ENCODE assay signal across 11 mouse cellular contexts in genomic region chr1:186627451-186627995, GRCm38 (mm10).
A peak's percentile ranks its signal among the peaks of the same experiment; 100 is the strongest.
DNase-seq lines count a peak whose midpoint lies in the region; ATAC-seq and TF ChIP-seq lines count a peak whose summit lies in the region.
"Had no signal": no experiment of that assay in that cellular context is flagged by ENCODE, and none has a peak within 500 bp of the region (broad histone marks: within the 10 kb centered on the region; RNA-seq: fewer than 3 reads in every experiment).

No protein-coding gene starts in this region.

- no peak for TF ChIP-seq CTCF in kidney, adult 2 months (conservative IDR thresholded peaks at IDR 0.05; ENCODE audit: insufficient read depth, insufficient read length, low read depth, low read length)

- no peaks in the 10 kb centered on the region for H3K36me3 ChIP-seq in kidney, adult 2 months (ENCODE audit: control insufficient read depth, insufficient read depth, low read length)
- H3K36me3 ChIP-seq in kidney, embryonic 14.5 days (ENCODE audit: control insufficient read depth, insufficient read depth, low read length), result no peaks in the 10 kb centered on the region; the same call in 1 of the 2 replicates
- H3K36me3 ChIP-seq in intestine, embryonic 16.5 days (ENCODE audit: control insufficient read depth, insufficient read depth, low read length), result no peaks in the 10 kb centered on the region
- H3K36me3 ChIP-seq: neural tube, embryonic 12.5 days had no signal

- no peak overlapping the region for H3K27ac ChIP-seq in kidney, adult 2 months (ENCODE audit: insufficient read depth, low read depth, low read length)
- no peak overlapping the region for H3K27ac ChIP-seq in kidney, embryonic 14.5 days (ENCODE audit: low read depth, low read length)
- H3K27ac ChIP-seq in intestine, embryonic 16.5 days (ENCODE audit: low read length), result no peak overlapping the region
- H3K27ac ChIP-seq: embryonic facial prominence, embryonic 15.5 days; limb, embryonic 12.5 days; neural tube, embryonic 12.5 days had no signal

- no peak overlapping the region for H3K4me3 ChIP-seq in kidney, adult 2 months (ENCODE audit: insufficient read depth, low read depth, low read length)
- H3K4me3 ChIP-seq in kidney, embryonic 14.5 days (ENCODE audit: low read length), result no peak overlapping the region
- H3K4me3 ChIP-seq in intestine, embryonic 16.5 days (ENCODE audit: low read length), result no peak overlapping the region
- H3K4me3 ChIP-seq: embryonic facial prominence, embryonic 15.5 days; limb, embryonic 12.5 days; neural tube, embryonic 12.5 days had no signal

- no peaks in the 10 kb centered on the region for H3K4me1 ChIP-seq in kidney, adult 2 months (ENCODE audit: control insufficient read depth, insufficient read depth, low read length)
- no peaks in the 10 kb centered on the region for H3K4me1 ChIP-seq in kidney, embryonic 14.5 days (ENCODE audit: control insufficient read depth, insufficient read depth, low read length)
- no peaks in the 10 kb centered on the region for H3K4me1 ChIP-seq in intestine, embryonic 16.5 days (ENCODE audit: control insufficient read depth, insufficient read depth, low read length)
- H3K4me1 ChIP-seq: neural tube, embryonic 12.5 days had no signal

- H3K9ac ChIP-seq in kidney, embryonic 14.5 days (ENCODE audit: low read depth, low read length), result no peak overlapping the region
- H3K9ac ChIP-seq in intestine, embryonic 16.5 days (ENCODE audit: low read depth, low read length), result no peak overlapping the region
- H3K9ac ChIP-seq: embryonic facial prominence, embryonic 15.5 days; limb, embryonic 12.5 days; neural tube, embryonic 12.5 days had no signal

- DNase-seq in kidney, adult 2 months, result peak; percentile 16
- peak; percentile 79 to 89 for DNase-seq in adrenal gland, postnatal 36 days
- DNase-seq in heart, adult 9 months (ENCODE audit: low spot score in 2 of 2), result peak; percentile 75 to 83
- DNase-seq in left cerebral cortex, adult 9 months (ENCODE audit: low spot score in 2 of 2), result peak; percentile 19 to 56
- no peak for DNase-seq in thymus, postnatal 25 days
- no peak for DNase-seq in thymus, postnatal 10 days (ENCODE audit: low spot score in 2 of 2)

- H3K4me2 ChIP-seq in kidney, embryonic 14.5 days (replicated peaks; ENCODE audit: low read depth, low read length), result no peak overlapping the region
- H3K4me2 ChIP-seq in intestine, embryonic 16.5 days (ENCODE audit: low read depth, low read length), result no peak overlapping the region
- H3K4me2 ChIP-seq: embryonic facial prominence, embryonic 15.5 days; limb, embryonic 12.5 days; neural tube, embryonic 12.5 days had no signal

- no peaks in the 10 kb centered on the region for H3K9me3 ChIP-seq in kidney, embryonic 14.5 days (ENCODE audit: control insufficient read depth, low read length)
- H3K9me3 ChIP-seq in intestine, embryonic 16.5 days (ENCODE audit: control insufficient read depth, low read length), result no peaks in the 10 kb centered on the region
- H3K9me3 ChIP-seq: embryonic facial prominence, embryonic 15.5 days; limb, embryonic 12.5 days; neural tube, embryonic 12.5 days had no signal

- H3K27me3 ChIP-seq in kidney, adult 2 months (replicated peaks; ENCODE audit: control insufficient read depth, insufficient read depth, low read length), result no peaks in the 10 kb centered on the region
- H3K27me3 ChIP-seq in kidney, embryonic 14.5 days (ENCODE audit: control insufficient read depth, insufficient read depth, low read length), result no peaks in the 10 kb centered on the region
- no peaks in the 10 kb centered on the region for H3K27me3 ChIP-seq in intestine, embryonic 16.5 days (replicated peaks; ENCODE audit: control insufficient read depth, insufficient read depth, low read length)
- H3K27me3 ChIP-seq: embryonic facial prominence, embryonic 15.5 days; limb, embryonic 12.5 days; neural tube, embryonic 12.5 days had no signal

- TF ChIP-seq POLR2A in kidney, adult 2 months (IDR thresholded peaks at IDR 0.05; ENCODE audit: low read depth, low read length), result no peak

- ATAC-seq in kidney, embryonic 14.5 days (ENCODE audit: low FRiP score, low TSS enrichment), result no peak
- ATAC-seq in intestine, embryonic 16.5 days, result no peak

- 89% methylated on average over 7 of the region's 7 CpGs for WGBS in kidney, adult 2 months
- 87% methylated on average over 7 of the region's 7 CpGs for WGBS in kidney, embryonic 14.5 days
- whole genome bisulfite sequencing in intestine, embryonic 16.5 days, result 81% methylated on average over 7 of the region's 7 CpGs

Comparison
In these comparisons a context has a peak if more than half of its experiments do, and no peak if none do; other contexts are left out.
1. DNase-seq: peak in kidney, adult 2 months (single experiment), adrenal gland, postnatal 36 days (2 of 2), heart, adult 9 months (2 of 2) and left cerebral cortex, adult 9 months (2 of 2); none in thymus, postnatal 25 days (single experiment) and thymus, postnatal 10 days (0 of 2).